Mouse (Mus musculus): ENCODE results near the gene Fkbp8. TPM values are rescaled to one million over a fixed set of nuclear protein-coding genes. Genes with fewer than 3 reads are reported as not detected.
A peak's percentile ranks its signal among the peaks of the same experiment; 100 is the strongest.

Fkbp8 gene
- polyA plus RNA-seq (2015; fragmentation: Nextera tagmentation; extraction: Ambion mirVana), result 357 and 385 TPM in 2 replicates

DNA sequence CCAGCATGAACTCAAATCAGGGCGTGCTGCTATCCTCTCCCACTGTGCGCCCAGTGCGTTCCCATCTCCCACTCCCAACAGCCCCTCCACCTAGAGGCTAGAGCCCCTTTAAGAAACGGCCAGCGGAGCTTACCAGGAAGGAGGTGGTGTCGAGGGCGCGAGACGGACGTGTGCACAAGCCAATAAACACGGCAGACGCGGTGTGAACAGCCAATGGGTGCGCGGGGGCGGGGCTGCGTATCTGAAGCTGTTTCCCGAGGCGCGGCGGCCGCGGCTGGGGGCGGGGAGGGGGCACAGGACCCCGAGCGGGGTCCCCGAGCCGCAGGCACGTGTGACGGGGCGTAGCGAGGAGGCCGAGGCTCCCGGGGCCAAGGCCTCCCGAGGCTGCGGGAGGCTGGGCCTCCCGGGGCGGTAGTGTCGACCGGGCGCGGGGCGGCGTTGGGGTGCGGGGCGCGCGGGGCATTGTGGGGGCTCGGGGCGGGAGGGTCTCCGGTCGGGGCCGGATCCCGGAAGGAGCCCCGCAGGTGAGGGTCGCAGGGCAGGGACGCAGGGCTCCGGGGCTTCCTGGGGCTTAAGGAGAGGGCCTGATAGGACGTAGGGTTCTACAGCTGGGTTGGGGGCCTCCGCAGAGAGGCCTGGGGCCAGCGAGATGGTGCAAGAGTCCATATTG is at the start of gene Fkbp8, which contains the start of gene Kxd1:
Gene Fkbp8 (plus strand): TSS at position 213 of the 670 bp plus-strand sequence.
Gene Kxd1 (minus strand): TSS at position 445 of the 670 bp plus-strand sequence.
- peaks cover 28% of the 10 kb centered on the region for H3K4me1 ChIP-seq
- peak within 1 kb of the TSS; percentile 92 for H3K9ac ChIP-seq
- peak within 1 kb of the TSS; percentile 79 for H3K27ac ChIP-seq

DNA sequence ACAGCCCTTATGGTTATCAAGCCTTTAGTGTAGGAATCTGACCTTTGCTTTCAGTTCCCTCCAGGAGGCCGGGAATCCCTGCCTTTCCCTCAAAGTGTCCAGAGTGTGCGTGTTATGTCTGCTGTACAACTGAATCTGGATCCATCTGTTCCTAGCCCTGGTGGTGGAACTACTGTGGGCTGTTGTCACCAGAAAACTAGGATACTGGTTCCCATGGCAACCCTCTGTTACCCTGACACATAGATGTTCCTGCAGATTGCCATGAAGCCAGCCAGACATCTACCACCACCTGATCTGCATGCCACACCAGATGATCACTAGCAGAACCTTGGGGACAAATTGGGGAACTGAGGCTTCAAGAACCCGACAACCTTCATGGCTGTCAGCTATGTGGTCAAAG is 45.6 kb upstream of the Fkbp8 start:
- Histone ChIP-seq H3K4me2 (no peak overlapping the region), H3K4me3 (no peak overlapping the region), H3K27ac (no peak overlapping the region), H3K9ac (no peak overlapping the region), H3K36me3 (ENCODE audit: poor library complexity, severe bottlenecking) (no peaks in the 10 kb centered on the region), H3K9me3 (replicated peaks) (no peaks in the 10 kb centered on the region), H3K27me3 (peaks cover 75% of the 10 kb centered on the region), H3K4me1 (peaks cover 5% of the 10 kb centered on the region; the same call in 1 of the 2 replicates)
- ATAC-seq, result no peak
- 81% methylated on average over 3 of the region's 3 CpGs for WGBS

More for the DNA sequence above, at the start of gene Fkbp8, which contains the start of gene Kxd1:
- 1% methylated on average over 50 of the region's 61 CpGs for WGBS
- H3K4me2 ChIP-seq, result peak within 1 kb of the TSS; percentile 88
- ATAC-seq, result peak; percentile 96
- H3K4me3 ChIP-seq, result peak within 1 kb of the TSS; percentile 77
- no peaks in the 10 kb centered on the region for H3K27me3 ChIP-seq
- H3K36me3 ChIP-seq (ENCODE audit: poor library complexity, severe bottlenecking), result peaks cover 33% of the 10 kb centered on the region
- no peaks in the 10 kb centered on the region for H3K9me3 ChIP-seq (replicated peaks)

DNA sequence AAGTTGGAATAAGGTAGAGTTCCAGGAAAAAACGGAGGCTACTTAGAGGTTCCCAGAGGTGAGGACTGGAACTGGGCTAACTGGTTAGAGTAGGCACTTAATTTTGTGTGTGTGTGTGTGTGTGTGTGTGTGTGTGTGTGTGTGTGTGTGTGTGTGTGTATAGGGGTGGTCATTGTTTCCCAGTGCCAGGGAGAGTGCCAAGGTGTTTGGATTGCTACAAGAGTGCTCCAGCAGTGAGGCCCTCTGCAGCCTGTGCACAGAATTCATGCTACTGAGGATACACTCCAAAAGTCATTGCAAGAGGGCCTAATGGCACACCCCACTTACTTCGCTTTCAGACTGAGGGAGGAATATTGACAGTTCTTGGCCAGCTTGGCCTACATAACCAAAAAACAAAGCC is 44.6 kb upstream of the Fkbp8 start:
- Histone ChIP-seq H3K4me2 (no peak overlapping the region), H3K9ac (no peak overlapping the region), H3K27me3 (peaks cover 77% of the 10 kb centered on the region), H3K4me3 (no peak overlapping the region), H3K27ac (no peak overlapping the region), H3K36me3 (ENCODE audit: poor library complexity, severe bottlenecking) (no peaks in the 10 kb centered on the region), H3K4me1 (peaks cover 10% of the 10 kb centered on the region; the same call in 1 of the 2 replicates), H3K9me3 (replicated peaks) (no peaks in the 10 kb centered on the region)
- 58% methylated on average over 2 of the region's 2 CpGs for WGBS
- ATAC-seq, result no peak

DNA sequence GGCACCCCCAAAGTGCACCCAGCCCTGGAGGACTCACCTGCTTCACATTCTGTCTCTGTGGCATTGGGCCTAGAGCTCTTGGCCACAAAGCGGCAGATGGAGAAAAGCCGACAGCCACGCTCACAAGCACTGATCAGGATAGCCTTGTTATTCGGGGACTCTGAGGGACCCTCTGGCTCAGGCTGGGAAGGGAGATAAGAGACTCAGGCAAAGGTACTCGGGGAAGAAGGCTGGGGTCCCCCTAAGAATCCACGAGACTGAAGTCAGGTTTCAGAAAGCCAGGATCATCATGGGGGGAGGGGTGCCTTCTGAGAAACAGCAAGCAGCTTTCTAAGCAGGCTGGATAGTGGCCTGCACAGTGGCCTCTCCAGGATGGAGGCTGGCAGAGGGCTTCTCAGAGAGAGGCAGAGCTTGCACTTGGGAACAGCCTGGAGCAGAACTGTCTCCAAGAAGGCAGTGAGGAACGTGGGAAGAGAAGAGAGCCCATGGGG is 41.3 kb upstream of the Fkbp8 start:
- H3K27me3 ChIP-seq, result peaks cover 90% of the 10 kb centered on the region
- 47% methylated on average over 7 of the region's 7 CpGs for WGBS
- H3K9ac ChIP-seq, result peak overlapping the region; percentile 75; the same call in 1 of the 2 replicates
- no peaks in the 10 kb centered on the region for H3K36me3 ChIP-seq (ENCODE audit: poor library complexity, severe bottlenecking)
- no peak overlapping the region for H3K27ac ChIP-seq
- H3K4me2 ChIP-seq, result peak overlapping the region; percentile 72
- H3K9me3 ChIP-seq (replicated peaks), result no peaks in the 10 kb centered on the region
- ATAC-seq, result no peak
- H3K4me3 ChIP-seq, result peak overlapping the region; percentile 51
- H3K4me1 ChIP-seq, result peaks cover 35% of the 10 kb centered on the region

DNA sequence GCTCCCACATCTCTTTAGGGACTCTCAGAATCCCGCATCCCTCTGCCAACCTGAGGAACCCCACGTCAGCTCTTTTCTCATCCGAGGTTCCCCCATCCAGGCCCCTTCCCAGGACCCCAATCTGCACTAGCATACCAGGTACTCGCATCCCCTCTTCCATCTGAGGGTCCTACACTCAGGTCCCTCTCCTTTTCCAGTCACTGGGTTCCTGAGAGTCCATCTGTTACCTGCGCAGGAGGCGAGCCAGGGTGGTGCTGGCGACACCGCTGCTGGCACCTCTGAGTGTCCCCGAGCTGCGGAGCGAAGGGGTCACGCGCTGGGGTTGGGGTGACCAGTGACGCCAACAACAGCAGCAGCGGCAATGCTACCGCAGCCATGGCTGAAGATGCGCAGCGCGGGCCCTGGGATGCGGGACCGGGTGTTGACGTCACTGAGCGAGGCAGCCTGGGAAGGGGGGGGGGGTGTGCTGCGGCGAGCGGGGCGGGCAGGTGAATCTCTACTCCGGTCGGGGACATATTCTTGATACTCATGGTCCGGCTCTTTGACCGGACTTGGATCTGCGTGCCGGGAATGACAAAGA is 40.5 kb upstream of the Fkbp8 start, which contains the start of gene Tmem59l:
Gene Tmem59l (minus strand): TSS at position 418 of the 580 bp plus-strand sequence.
- H3K36me3 ChIP-seq (ENCODE audit: poor library complexity, severe bottlenecking), result no peaks in the 10 kb centered on the region

DNA sequence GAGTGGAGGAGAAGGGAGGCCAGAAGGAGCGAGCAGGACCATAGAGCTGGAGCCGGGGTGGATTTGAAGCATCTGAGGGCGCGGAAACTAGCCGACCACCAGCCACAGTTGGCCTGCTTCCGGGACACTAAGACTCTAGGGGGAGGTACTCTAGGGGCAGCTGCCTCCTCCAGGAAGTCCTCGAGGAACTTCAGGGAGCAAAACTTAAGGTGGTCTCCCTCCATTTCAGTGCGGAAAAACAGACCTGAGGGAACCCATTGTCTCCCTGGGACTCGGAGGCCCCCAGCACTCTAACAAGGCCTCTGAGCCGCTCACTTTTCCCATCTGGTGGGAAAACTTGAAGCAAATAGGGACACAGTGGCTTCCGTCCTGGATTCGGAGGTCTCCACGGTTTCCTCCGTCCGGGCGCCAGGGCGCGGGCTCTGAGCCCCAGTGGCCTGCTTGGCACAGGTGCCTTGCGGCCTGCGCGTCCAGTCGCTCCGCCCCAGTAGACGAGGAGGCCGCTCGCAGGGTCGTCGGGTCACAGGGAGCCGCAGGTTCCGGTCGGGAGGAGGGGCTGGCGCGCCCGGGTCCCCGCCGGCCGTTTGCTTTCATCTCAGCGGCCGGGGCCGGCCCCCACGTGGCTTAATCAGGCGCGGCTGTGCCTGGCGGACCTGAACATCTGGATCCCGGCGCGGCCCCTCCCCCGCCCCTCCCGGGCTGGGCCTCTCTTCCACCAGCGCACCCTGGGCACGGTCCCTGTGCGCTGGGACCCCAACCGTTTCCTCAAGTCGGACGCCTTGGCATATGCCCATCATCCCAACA is 39.3 kb upstream of the Fkbp8 start:
- peak overlapping the region; percentile 37; the same call in 1 of the 2 replicates for H3K9ac ChIP-seq
- 2% methylated on average over 49 of the region's 55 CpGs for WGBS
- ATAC-seq, result no peak; the same call in 1 of the 2 replicates

More for the DNA sequence above, 40.5 kb upstream of the Fkbp8 start, which contains the start of gene Tmem59l:
- H3K4me3 ChIP-seq, result peak within 1 kb of the TSS; percentile 51
- 3% methylated on average over 32 of the region's 33 CpGs for WGBS
- H3K9me3 ChIP-seq (replicated peaks), result no peaks in the 10 kb centered on the region
- peaks cover 95% of the 10 kb centered on the region for H3K27me3 ChIP-seq
- H3K4me1 ChIP-seq, result peaks cover 38% of the 10 kb centered on the region
- H3K4me2 ChIP-seq, result peak within 1 kb of the TSS; percentile 72
- no peak within 1 kb of the TSS for H3K27ac ChIP-seq
- ATAC-seq, result peak; percentile 73
- peak within 1 kb of the TSS; percentile 75 for H3K9ac ChIP-seq

DNA sequence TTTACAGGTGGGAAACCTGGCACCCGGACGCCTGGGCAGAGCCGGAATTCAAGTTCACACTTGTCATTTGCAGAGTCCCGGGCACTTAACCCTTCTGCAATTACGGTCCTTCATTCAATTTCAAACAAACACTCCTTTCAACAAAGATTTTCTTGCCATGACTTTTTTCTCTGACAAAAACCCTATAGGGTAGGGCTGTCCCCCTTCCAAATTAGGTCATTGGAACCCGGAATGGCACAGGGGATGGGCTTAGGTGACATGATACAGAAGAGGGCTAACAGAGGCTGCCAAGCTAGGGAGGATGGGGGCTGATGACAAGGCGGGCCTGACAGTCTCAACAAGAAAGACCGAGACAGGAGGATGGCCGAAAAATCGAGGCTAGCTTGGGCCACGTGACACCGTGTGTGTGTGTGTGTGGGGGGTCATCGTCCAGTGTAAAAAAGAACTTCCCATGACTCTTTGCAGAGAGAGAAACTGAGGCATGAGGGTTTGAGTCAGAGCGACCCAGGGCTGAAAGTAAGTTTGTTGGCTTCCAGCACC is 38.5 kb upstream of the Fkbp8 start:
- ATAC-seq, result no peak
- WGBS, result 2% methylated on average over 14 of the region's 14 CpGs
- Histone ChIP-seq H3K36me3 (ENCODE audit: poor library complexity, severe bottlenecking) (no peaks in the 10 kb centered on the region), H3K27ac (no peak overlapping the region), H3K27me3 (peaks cover 98% of the 10 kb centered on the region), H3K4me2 (peak overlapping the region; percentile 72), H3K9ac (no peak overlapping the region), H3K9me3 (replicated peaks) (no peaks in the 10 kb centered on the region), H3K4me1 (peaks cover 56% of the 10 kb centered on the region), H3K4me3 (peak overlapping the region; percentile 10; the same call in 1 of the 2 replicates)

More for the DNA sequence above, 39.3 kb upstream of the Fkbp8 start:
- no peaks in the 10 kb centered on the region for H3K36me3 ChIP-seq (ENCODE audit: poor library complexity, severe bottlenecking)
- peaks cover 98% of the 10 kb centered on the region for H3K27me3 ChIP-seq
- H3K4me3 ChIP-seq, result peak overlapping the region; percentile 32
- peak overlapping the region; percentile 72 for H3K4me2 ChIP-seq
- peaks cover 48% of the 10 kb centered on the region for H3K4me1 ChIP-seq
- H3K9me3 ChIP-seq (replicated peaks), result no peaks in the 10 kb centered on the region
- H3K27ac ChIP-seq, result no peak overlapping the region

DNA sequence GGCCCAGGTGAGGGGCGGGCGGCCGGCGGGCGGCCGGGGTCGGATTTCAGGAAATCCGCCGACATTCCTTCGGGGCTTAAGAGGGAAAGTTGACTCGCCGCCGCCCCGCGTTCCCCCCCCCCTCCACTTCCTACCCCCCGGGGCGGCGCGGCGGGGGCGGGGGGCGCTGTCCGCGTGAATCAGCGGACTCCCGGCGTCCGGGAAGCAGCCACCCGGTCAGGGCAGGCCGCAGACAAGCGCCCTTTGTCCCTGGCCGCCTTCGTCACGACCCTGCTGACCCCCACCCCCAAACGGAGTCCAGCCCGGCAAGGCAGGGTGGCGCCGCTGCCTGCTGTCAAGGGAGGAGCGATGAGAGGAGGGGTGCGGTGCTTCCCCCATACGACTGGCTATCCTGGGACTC is 37.9 kb upstream of the Fkbp8 start:
- no peak for ATAC-seq
- H3K4me2 ChIP-seq, result peak overlapping the region; percentile 37
- peaks cover 62% of the 10 kb centered on the region for H3K4me1 ChIP-seq
- H3K4me3 ChIP-seq, result peak overlapping the region; percentile 10; the same call in 1 of the 2 replicates
- H3K9me3 ChIP-seq (replicated peaks), result no peaks in the 10 kb centered on the region
- H3K36me3 ChIP-seq (ENCODE audit: poor library complexity, severe bottlenecking), result no peaks in the 10 kb centered on the region
- H3K27ac ChIP-seq, result no peak overlapping the region
- H3K27me3 ChIP-seq, result peaks cover 98% of the 10 kb centered on the region
- 0 out of 2 replicates have a peak overlapping the region, but pooled peaks have one; percentile 0 for H3K9ac ChIP-seq
- under 1% methylated on average over 25 of the region's 41 CpGs for WGBS

DNA sequence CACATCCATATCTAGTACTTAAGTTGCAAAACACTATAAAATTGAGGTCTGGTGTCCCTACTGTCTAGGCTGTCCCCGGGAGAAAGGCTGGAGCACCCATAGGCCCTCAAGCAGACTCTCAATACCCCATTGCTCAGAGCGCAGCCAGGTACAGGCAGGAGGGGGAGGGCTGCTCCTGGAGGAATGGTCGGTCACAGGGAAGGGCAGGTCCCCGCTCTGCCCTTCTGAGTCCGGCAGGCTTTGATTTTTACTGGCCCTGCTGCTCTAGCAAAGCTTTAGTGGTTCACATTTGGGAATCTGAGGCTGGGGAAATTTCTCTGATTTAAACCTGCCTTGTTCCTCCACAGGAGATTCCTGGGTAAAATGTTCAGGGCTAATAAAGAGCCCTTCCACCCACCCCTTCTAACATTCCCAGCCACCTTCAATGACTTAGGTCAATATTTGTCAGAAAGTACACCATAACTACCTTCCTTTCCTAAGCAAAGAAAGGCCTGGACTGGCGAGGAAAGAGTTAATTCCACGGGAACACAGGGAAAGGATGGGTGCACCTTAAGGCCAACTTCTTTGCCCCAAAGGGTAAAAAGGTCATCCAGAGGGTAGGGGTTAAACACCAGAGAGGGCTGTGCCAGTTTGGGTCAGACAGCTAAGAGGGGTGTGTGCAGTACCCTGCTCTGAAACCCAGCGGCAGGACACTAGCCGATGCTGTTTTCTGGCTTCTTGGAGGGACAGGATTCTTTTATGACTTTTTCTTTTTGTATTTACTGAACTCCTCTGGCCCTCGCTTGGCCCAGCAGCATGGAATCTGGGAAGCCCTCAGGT is 37.3 kb upstream of the Fkbp8 start:
- Histone ChIP-seq H3K9me3 (replicated peaks) (no peaks in the 10 kb centered on the region), H3K4me3 (no peak overlapping the region), H3K27me3 (peaks cover 98% of the 10 kb centered on the region), H3K4me2 (no peak overlapping the region), H3K4me1 (peaks cover 69% of the 10 kb centered on the region), H3K36me3 (ENCODE audit: poor library complexity, severe bottlenecking) (no peaks in the 10 kb centered on the region), H3K27ac (no peak overlapping the region), H3K9ac (no peak overlapping the region; the same call in 1 of the 2 replicates)
- 6% methylated on average over 10 of the region's 10 CpGs for WGBS
- no peak for ATAC-seq

DNA sequence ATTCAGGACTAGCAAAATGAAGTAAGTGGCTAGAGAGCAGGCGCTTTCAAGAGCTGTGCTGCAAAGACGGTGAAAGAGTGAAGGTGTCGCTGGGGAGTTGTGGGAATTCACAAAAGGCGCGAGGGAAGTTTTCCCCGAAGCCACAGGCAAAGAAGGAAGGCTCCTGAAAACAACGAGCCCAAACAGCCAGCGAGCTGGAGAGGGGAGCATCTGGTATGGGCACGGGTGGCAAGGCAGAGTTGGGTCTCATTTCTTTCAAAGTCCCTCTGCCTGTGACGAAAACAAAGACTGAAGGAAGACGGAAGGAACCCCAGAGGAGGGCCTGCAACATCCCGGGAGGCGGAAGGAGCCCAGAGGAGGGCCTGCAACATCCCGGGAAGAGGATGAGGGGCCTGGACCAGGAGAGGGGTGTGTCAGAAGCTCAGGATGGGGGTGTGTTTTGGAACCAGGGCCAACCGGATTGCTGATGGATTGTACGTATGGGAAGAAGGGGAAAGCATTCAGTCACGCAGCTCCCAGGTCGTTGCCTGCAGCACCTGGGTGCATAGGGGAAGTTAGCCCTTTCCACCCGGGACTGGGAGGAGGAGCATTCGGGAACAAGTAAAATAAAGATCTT is 36.5 kb upstream of the Fkbp8 start:
- no peak for ATAC-seq
- H3K27me3 ChIP-seq, result peaks cover 98% of the 10 kb centered on the region
- 1% methylated on average over 20 of the region's 20 CpGs for WGBS
- H3K9me3 ChIP-seq (replicated peaks), result no peaks in the 10 kb centered on the region
- no peak overlapping the region for H3K27ac ChIP-seq
- peak overlapping the region; percentile 46; the same call in 1 of the 2 replicates for H3K9ac ChIP-seq
- no peaks in the 10 kb centered on the region for H3K36me3 ChIP-seq (ENCODE audit: poor library complexity, severe bottlenecking)
- H3K4me1 ChIP-seq, result peaks cover 73% of the 10 kb centered on the region
- no peak overlapping the region for H3K4me3 ChIP-seq
- no peak overlapping the region; the same call in 1 of the 2 replicates for H3K4me2 ChIP-seq

All from forebrain, embryonic 13.5 days (tissue).